Mouse (Mus musculus) limb, embryonic 15.5 days (tissue): ENCODE data around the gene Rpl13. TPM values are rescaled to one million over a fixed set of nuclear protein-coding genes. Genes with fewer than 3 reads are reported as not detected.

Experiments used
- ATAC-seq: fragments of 200-750 bp; cut with Nextera tagmentation; 2 replicates; pipeline ENCODE4 v1.8.0; 2017; ENCODE audit warnings: low read depth, moderate TSS enrichment; ENCODE audit not compliant: insufficient number of reproducible peaks, low FRiP score, low TSS enrichment
- H3K27ac ChIP-seq: fragments of 300-500 bp; sonication (generic); 2 replicates; pipeline ENCODE4 v1.5.1; 2015; ENCODE audit warnings: moderate library complexity, mild to moderate bottlenecking, inconsistent platforms
- H3K27me3 ChIP-seq: fragments of 300-500 bp; sonication (generic); 2 replicates; pipeline ENCODE4 v1.6.1; 2015; ENCODE audit warnings: inconsistent platforms
- H3K36me3 ChIP-seq: fragments of 300-500 bp; sonication (generic); 2 replicates; pipeline ENCODE4 v1.6.1; 2015; ENCODE audit warnings: inconsistent platforms
- H3K4me1 ChIP-seq: fragments of 300-500 bp; sonication (generic); 2 replicates; pipeline ENCODE4 v1.6.1; 2015; ENCODE audit warnings: inconsistent platforms
- H3K4me2 ChIP-seq: fragments of 300-500 bp; sonication (generic); 2 replicates; pipeline ENCODE4 v1.6.1; 2015; ENCODE audit warnings: mild to moderate bottlenecking, inconsistent platforms
- H3K4me3 ChIP-seq: fragments of 300-500 bp; sonication (generic); 2 replicates; pipeline ENCODE4 v1.5.1; 2015; ENCODE audit warnings: mild to moderate bottlenecking, inconsistent platforms
- H3K9ac ChIP-seq: fragments of 300-500 bp; sonication (generic); 2 replicates; pipeline ENCODE4 v1.6.1; 2015; ENCODE audit warnings: inconsistent platforms
- H3K9me3 ChIP-seq: fragments of 300-500 bp; sonication (generic); 2 replicates; pipeline ENCODE4 v1.6.1; 2016; ENCODE audit warnings: inconsistent platforms
- WGBS: fragments of 180-500 bp; shearing (Covaris S2); methylation state at CpG from one replicate; pipeline ENCODE4 v1.1.7; 2015; 5-methylcytosine and 5-hydroxymethylcytosine counted together
- microRNA-seq: library from miRNA; unstranded; fragments of <30 nt; microRNA quantifications from one replicate; pipeline ENCODE4, GENCODE M21; 2016
- polyA plus RNA-seq: library from polyadenylated mRNA; unstranded; fragments of >200 nt; fragmentation: Nextera tagmentation; extraction: Ambion mirVana; gene quantifications from 2 replicates; pipeline ENCODE4 v1.2.1, GENCODE M21; 2015

Gene Rpl13
- polyA plus RNA-seq, 1 experiment from 2014 or later, result 1,581 TPM

- Histone ChIP-seq H3K4me2 (no peak overlapping the region), H3K36me3 (no peaks in the 10 kb centered on the region), H3K27ac (peak overlapping the region; percentile 57; the same call in 1 of the 2 replicates), H3K4me1 (peaks cover 33% of the 10 kb centered on the region), H3K27me3 (no peaks in the 10 kb centered on the region), H3K9ac (no peak overlapping the region), H3K4me3 (no peak overlapping the region), H3K9me3 (no peaks in the 10 kb centered on the region)
- WGBS, result 38% methylated on average over 7 of the region's 7 CpGs
- ATAC-seq, result no peak
These were observed 33.3 kb downstream of the Rpl13 start for GRCm38 (mm10) chr8:123135406-123135805.

- Histone ChIP-seq H3K27ac (peak overlapping the region; percentile 57; the same call in 1 of the 2 replicates), H3K4me1 (peaks cover 33% of the 10 kb centered on the region), H3K9ac (no peak overlapping the region), H3K4me2 (no peak overlapping the region), H3K4me3 (no peak overlapping the region), H3K36me3 (no peaks in the 10 kb centered on the region), H3K9me3 (no peaks in the 10 kb centered on the region), H3K27me3 (no peaks in the 10 kb centered on the region)
- no peak for ATAC-seq
- 47% methylated on average over 9 of the region's 9 CpGs for WGBS
These were observed 33.7 kb downstream of the Rpl13 start for GRCm38 (mm10) chr8:123135806-123136205.

GRCm38 (mm10) chr8:123136287-123136686 lies 34.1 kb downstream of the Rpl13 start:
- peaks cover 35% of the 10 kb centered on the region for H3K4me1 ChIP-seq
- no peak overlapping the region for H3K9ac ChIP-seq
- H3K36me3 ChIP-seq, result no peaks in the 10 kb centered on the region
- no peak overlapping the region for H3K4me2 ChIP-seq
- no peak overlapping the region for H3K27ac ChIP-seq
- 70% methylated on average over 9 of the region's 9 CpGs for WGBS
- no peaks in the 10 kb centered on the region for H3K9me3 ChIP-seq
- ATAC-seq, result no peak
- no peaks in the 10 kb centered on the region for H3K27me3 ChIP-seq
- no peak overlapping the region for H3K4me3 ChIP-seq

GRCm38 (mm10) chr8:123137645-123138077 lies 35.5 kb downstream of the Rpl13 start:
- H3K9me3 ChIP-seq, result no peaks in the 10 kb centered on the region
- no peak overlapping the region for H3K4me2 ChIP-seq
- no peaks in the 10 kb centered on the region for H3K36me3 ChIP-seq
- peak; percentile 79 for ATAC-seq
- no peak overlapping the region for H3K4me3 ChIP-seq
- peak overlapping the region; percentile 90 for H3K27ac ChIP-seq
- peaks cover 45% of the 10 kb centered on the region for H3K4me1 ChIP-seq
- no peak overlapping the region for H3K9ac ChIP-seq
- WGBS, result 0% methylated on average over 2 of the region's 2 CpGs
- no peaks in the 10 kb centered on the region for H3K27me3 ChIP-seq

- Histone ChIP-seq H3K4me2 (no peak overlapping the region), H3K9ac (no peak overlapping the region), H3K9me3 (no peaks in the 10 kb centered on the region), H3K36me3 (no peaks in the 10 kb centered on the region), H3K27ac (peak overlapping the region; percentile 90; the same call in 1 of the 2 replicates), H3K4me1 (peaks cover 48% of the 10 kb centered on the region), H3K4me3 (no peak overlapping the region), H3K27me3 (no peaks in the 10 kb centered on the region)
- 45% methylated on average over 4 of the region's 4 CpGs for WGBS
- ATAC-seq, result no peak
These were observed 36.6 kb downstream of the Rpl13 start for GRCm38 (mm10) chr8:123138741-123139140.

GRCm38 (mm10) chr8:123141741-123142462 lies 39.8 kb downstream of the Rpl13 start:
- ATAC-seq, result peak; percentile 25; the same call in 1 of the 2 replicates
- H3K4me1 ChIP-seq, result peaks cover 39% of the 10 kb centered on the region
- 44% methylated on average over 14 of the region's 14 CpGs for WGBS
- H3K27me3 ChIP-seq, result no peaks in the 10 kb centered on the region
- H3K4me2 ChIP-seq, result no peak overlapping the region
- peak overlapping the region; percentile 87 for H3K27ac ChIP-seq
- H3K9ac ChIP-seq, result no peak overlapping the region
- no peaks in the 10 kb centered on the region for H3K36me3 ChIP-seq
- no peaks in the 10 kb centered on the region for H3K9me3 ChIP-seq
- H3K4me3 ChIP-seq, result no peak overlapping the region

- Histone ChIP-seq H3K36me3 (no peaks in the 10 kb centered on the region), H3K4me2 (no peak overlapping the region), H3K27ac (no peak overlapping the region), H3K27me3 (no peaks in the 10 kb centered on the region), H3K4me1 (peaks cover 19% of the 10 kb centered on the region), H3K9ac (no peak overlapping the region), H3K4me3 (no peak overlapping the region), H3K9me3 (no peaks in the 10 kb centered on the region)
- 51% methylated on average over 6 of the region's 6 CpGs for WGBS
- ATAC-seq, result no peak
These were observed 43.1 kb downstream of the Rpl13 start for GRCm38 (mm10) chr8:123145279-123145678.

- no peaks in the 10 kb centered on the region for H3K27me3 ChIP-seq
- H3K4me1 ChIP-seq, result peaks cover 15% of the 10 kb centered on the region
- ATAC-seq, result no peak
- H3K9ac ChIP-seq, result no peak overlapping the region
- 77% methylated on average over 7 of the region's 7 CpGs for WGBS
- no peaks in the 10 kb centered on the region for H3K9me3 ChIP-seq
- 0 out of 2 replicates have a peak overlapping the region, but pooled peaks have one; percentile 7 for H3K27ac ChIP-seq
- no peak overlapping the region for H3K4me2 ChIP-seq
- H3K36me3 ChIP-seq, result no peaks in the 10 kb centered on the region
- no peak overlapping the region for H3K4me3 ChIP-seq
These were observed 44.2 kb downstream of the Rpl13 start for GRCm38 (mm10) chr8:123146390-123146789.

GRCm38 (mm10) chr8:123150737-123151171 lies 48.6 kb downstream of the Rpl13 start:
- no peak for ATAC-seq
- Histone ChIP-seq H3K27ac (no peak overlapping the region), H3K9ac (no peak overlapping the region), H3K4me2 (no peak overlapping the region), H3K4me3 (no peak overlapping the region), H3K9me3 (no peaks in the 10 kb centered on the region), H3K36me3 (no peaks in the 10 kb centered on the region), H3K27me3 (no peaks in the 10 kb centered on the region), H3K4me1 (no peaks in the 10 kb centered on the region; the same call in 1 of the 2 replicates)
- 59% methylated on average over 9 of the region's 9 CpGs for WGBS

Small RNA genes lying within 50 kb of the gene (microRNA-seq; reads per million reads assigned to microRNA genes)
- gene Mir7079 (not detected), gene Mir7080 (not detected)

Other genes with a start within 250 kb of the Rpl13 start
- 44.8 and 45.3 TPM in 2 replicates for gene Ankrd11, start 60.1 kb upstream of the Rpl13 start, polyA plus RNA-seq
- 33.4 and 38.5 TPM in 2 replicates for gene Spg7, start 39.4 kb upstream of the Rpl13 start, polyA plus RNA-seq
- gene Cpne7, start 15.0 kb downstream of the Rpl13 start, polyA plus RNA-seq, result 0.84 and 1.2 TPM in 2 replicates
- gene Sult5a1, start 56.0 kb downstream of the Rpl13 start, polyA plus RNA-seq, result 41.0 and 41.7 TPM in 2 replicates
- 6.9 and 9.0 TPM in 2 replicates for gene Dpep1, start 83.9 kb downstream of the Rpl13 start, polyA plus RNA-seq
- gene Chmp1a, start 110.4 kb downstream of the Rpl13 start, polyA plus RNA-seq, result 166 and 176 TPM in 2 replicates
- 3.5 and 3.9 TPM in 2 replicates for gene Spata33, start 110.5 kb downstream of the Rpl13 start, polyA plus RNA-seq
- 30.0 and 33.4 TPM in 2 replicates for gene Cdk10, start 122.5 kb downstream of the Rpl13 start, polyA plus RNA-seq
- gene Spata2l, start 133.9 kb downstream of the Rpl13 start, polyA plus RNA-seq, result 5.6 and 5.9 TPM in 2 replicates
- gene Zfp276, start 151.8 kb downstream of the Rpl13 start, polyA plus RNA-seq, result 25.4 and 28.4 TPM in 2 replicates
- 27.2 and 29.4 TPM in 2 replicates for gene Vps9d1, start 152.0 kb downstream of the Rpl13 start, polyA plus RNA-seq
- gene Fanca, start 216.2 kb downstream of the Rpl13 start, polyA plus RNA-seq, result 14.8 and 18.6 TPM in 2 replicates
- gene Spire2, start 230.4 kb downstream of the Rpl13 start, polyA plus RNA-seq, result 0.93 and 1.2 TPM in 2 replicates